Mouse (Mus musculus): Measurements from ENCODE around the gene Ttc7b. TPM values are rescaled to one million over a fixed set of nuclear protein-coding genes. Genes with fewer than 3 reads are reported as not detected.

Ttc7b gene
- total and polyA plus RNA-seq, 3 experiments = 71.6 to 84.4 (median 82.0) TPM

DNA sequence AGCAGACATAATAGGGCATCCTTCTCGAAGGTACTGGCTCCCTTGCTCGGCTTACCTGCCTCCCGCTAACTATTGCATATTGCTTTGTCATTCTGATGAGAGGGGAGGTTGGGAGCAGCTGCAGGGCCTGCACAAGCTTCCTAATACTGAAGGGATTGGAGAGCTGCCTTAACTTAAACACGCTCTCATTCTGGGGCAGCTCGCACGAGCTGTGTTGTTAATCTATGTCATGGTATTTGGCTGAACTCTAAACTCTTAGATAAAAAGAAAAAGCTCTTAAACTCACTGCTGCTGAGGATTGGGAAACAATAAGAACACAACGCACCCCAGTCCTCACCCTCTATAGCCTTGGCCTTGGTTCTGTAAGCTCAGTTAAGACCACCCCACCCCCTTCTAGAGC, 113.3 kb downstream of the Ttc7b start:
- DNase-seq = no peak
- TF ChIP-seq CTCF (IDR thresholded peaks at IDR 0.05) = no peak
- TF ChIP-seq POLR2A (IDR thresholded peaks at IDR 0.05; ENCODE audit: insufficient read depth, low read depth, low read length) = no peak
- TF ChIP-seq EP300 (IDR thresholded peaks at IDR 0.05; ENCODE audit: insufficient read depth, low read depth, low read length) = no peak
- H3K27ac ChIP-seq = no peak overlapping the region

DNA sequence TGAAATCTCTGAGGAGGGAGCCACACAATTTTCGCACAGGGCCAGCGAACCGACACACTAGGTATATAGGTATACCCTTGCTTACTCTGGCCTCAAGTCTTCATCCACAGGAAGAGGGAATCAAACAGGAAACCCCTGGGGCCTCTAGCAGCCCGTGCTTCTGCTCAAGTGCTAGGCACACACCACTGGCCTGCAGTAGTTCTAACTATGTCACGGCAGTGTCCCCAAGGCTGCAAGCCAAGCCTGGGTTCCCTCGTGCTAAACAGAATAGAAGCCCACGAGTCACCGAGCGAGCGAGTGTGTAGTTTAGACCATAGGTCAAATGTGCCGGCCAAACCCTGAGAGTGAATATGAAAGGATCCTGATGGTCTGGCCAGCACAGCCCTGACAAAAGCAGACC, 114.5 kb downstream of the Ttc7b start:
- H3K4me3 ChIP-seq = no peak overlapping the region
- 68% methylated on average over 11 of the region's 11 CpGs for WGBS
- DNase-seq = no peak

More for the DNA sequence above, 113.3 kb downstream of the Ttc7b start:
- H3K27me3 ChIP-seq (ENCODE audit: control insufficient read depth, insufficient read depth, low read length) = no peaks in the 10 kb centered on the region
- H3K36me3 ChIP-seq (ENCODE audit: control insufficient read depth, insufficient read depth, low read length) = no peaks in the 10 kb centered on the region; the same call in none of the 2 replicates
- intact Hi-C loops (cut with DNase I) = no loop called here
- H3K79me2 ChIP-seq (replicated peaks; ENCODE audit: control insufficient read depth, insufficient read depth, low read length) = no peaks in the 10 kb centered on the region
- WGBS = 85% methylated on average over 7 of the region's 7 CpGs
- H3K4me1 ChIP-seq (ENCODE audit: control insufficient read depth, insufficient read depth, low read length) = no peaks in the 10 kb centered on the region; the same call in 1 of the 2 replicates
- no peak overlapping the region for H3K9ac ChIP-seq (ENCODE audit: low read depth, low read length)
- H3K4me3 ChIP-seq = no peak overlapping the region

DNA sequence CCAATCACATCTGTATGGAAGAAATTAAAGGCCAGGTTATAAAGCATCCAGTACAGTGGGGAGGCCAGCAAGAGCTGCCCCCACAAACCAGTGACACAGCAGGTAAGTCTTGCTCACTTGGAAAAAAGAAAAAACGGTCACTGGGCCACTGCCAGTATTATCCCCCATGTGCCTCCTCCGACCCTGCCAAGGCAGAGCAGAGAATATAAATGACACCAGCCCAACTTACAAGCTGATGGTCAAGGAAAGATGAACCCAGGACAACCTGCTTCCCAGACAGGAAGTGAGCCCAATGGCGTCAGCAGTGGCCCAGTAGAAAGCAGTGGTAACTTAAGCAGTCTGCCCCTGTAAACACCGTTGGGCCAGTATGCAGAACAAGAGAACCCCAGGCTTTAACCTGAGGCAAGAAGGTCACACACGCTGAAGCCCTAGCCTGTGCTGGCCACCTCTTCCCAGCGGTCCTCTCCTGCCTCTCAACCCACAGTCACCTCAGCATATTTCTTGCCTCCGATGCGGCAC, 115.1 kb downstream of the Ttc7b start:
- TF ChIP-seq POLR2A (IDR thresholded peaks at IDR 0.05; ENCODE audit: insufficient read depth, low read depth, low read length) = no peak
- no peak for TF ChIP-seq EP300 (IDR thresholded peaks at IDR 0.05; ENCODE audit: insufficient read depth, low read depth, low read length)
- TF ChIP-seq CTCF (IDR thresholded peaks at IDR 0.05) = no peak
- intact Hi-C loops (cut with DNase I) = no loop called here

More for the DNA sequence above, 114.5 kb downstream of the Ttc7b start:
- TF ChIP-seq POLR2A (IDR thresholded peaks at IDR 0.05; ENCODE audit: insufficient read depth, low read depth, low read length) = no peak
- Histone ChIP-seq H3K79me2 (replicated peaks; ENCODE audit: control insufficient read depth, insufficient read depth, low read length) (no peaks in the 10 kb centered on the region), H3K4me1 (ENCODE audit: control insufficient read depth, insufficient read depth, low read length) (no peaks in the 10 kb centered on the region; the same call in 1 of the 2 replicates), H3K27me3 (ENCODE audit: control insufficient read depth, insufficient read depth, low read length) (no peaks in the 10 kb centered on the region), H3K36me3 (ENCODE audit: control insufficient read depth, insufficient read depth, low read length) (no peaks in the 10 kb centered on the region; the same call in none of the 2 replicates), H3K9ac (ENCODE audit: low read depth, low read length) (no peak overlapping the region), H3K27ac (no peak overlapping the region)
- intact Hi-C loops (cut with DNase I) = no loop called here

DNA sequence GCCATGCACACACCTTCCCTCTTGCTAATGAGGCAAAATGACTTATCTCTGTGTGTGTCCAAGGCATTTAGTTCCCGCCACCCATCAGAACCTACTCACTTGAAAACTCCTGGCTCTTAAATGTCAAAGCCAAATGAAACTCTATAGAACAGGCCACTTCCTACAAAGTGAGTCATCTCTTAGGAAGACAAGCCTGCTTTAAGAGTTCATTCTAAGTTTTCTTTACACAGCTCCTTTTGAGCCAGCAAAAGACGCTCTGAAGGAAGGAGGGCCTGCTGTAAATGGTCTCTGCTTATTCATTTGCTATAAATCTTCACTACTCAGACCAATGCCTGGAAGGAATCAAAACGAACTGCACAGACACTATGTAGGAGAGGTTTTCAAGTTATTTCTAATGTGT, 116.2 kb downstream of the Ttc7b start:
- 89% methylated on average over 3 of the region's 3 CpGs for WGBS
- intact Hi-C loops (cut with DNase I) = no loop called here
- no peak overlapping the region for H3K9ac ChIP-seq (ENCODE audit: low read depth, low read length)
- no peaks in the 10 kb centered on the region for H3K27me3 ChIP-seq (ENCODE audit: control insufficient read depth, insufficient read depth, low read length)
- TF ChIP-seq EP300 (IDR thresholded peaks at IDR 0.05; ENCODE audit: insufficient read depth, low read depth, low read length) = no peak
- TF ChIP-seq POLR2A (IDR thresholded peaks at IDR 0.05; ENCODE audit: insufficient read depth, low read depth, low read length) = no peak
- TF ChIP-seq CTCF (IDR thresholded peaks at IDR 0.05) = no peak
- no peak for DNase-seq
- no peaks in the 10 kb centered on the region for H3K4me1 ChIP-seq (ENCODE audit: control insufficient read depth, insufficient read depth, low read length)
- H3K79me2 ChIP-seq (replicated peaks; ENCODE audit: control insufficient read depth, insufficient read depth, low read length) = no peaks in the 10 kb centered on the region
- no peak overlapping the region for H3K27ac ChIP-seq
- H3K4me3 ChIP-seq = no peak overlapping the region
- no peaks in the 10 kb centered on the region; the same call in 1 of the 2 replicates for H3K36me3 ChIP-seq (ENCODE audit: control insufficient read depth, insufficient read depth, low read length)

More for the DNA sequence above, 115.1 kb downstream of the Ttc7b start:
- H3K27ac ChIP-seq = no peak overlapping the region
- no peaks in the 10 kb centered on the region; the same call in none of the 2 replicates for H3K36me3 ChIP-seq (ENCODE audit: control insufficient read depth, insufficient read depth, low read length)
- H3K27me3 ChIP-seq (ENCODE audit: control insufficient read depth, insufficient read depth, low read length) = no peaks in the 10 kb centered on the region
- no peaks in the 10 kb centered on the region; the same call in 1 of the 2 replicates for H3K4me1 ChIP-seq (ENCODE audit: control insufficient read depth, insufficient read depth, low read length)
- DNase-seq = no peak
- WGBS = 91% methylated on average over 8 of the region's 8 CpGs
- H3K79me2 ChIP-seq (replicated peaks; ENCODE audit: control insufficient read depth, insufficient read depth, low read length) = no peaks in the 10 kb centered on the region
- no peak overlapping the region for H3K9ac ChIP-seq (ENCODE audit: low read depth, low read length)
- H3K4me3 ChIP-seq = no peak overlapping the region

DNA sequence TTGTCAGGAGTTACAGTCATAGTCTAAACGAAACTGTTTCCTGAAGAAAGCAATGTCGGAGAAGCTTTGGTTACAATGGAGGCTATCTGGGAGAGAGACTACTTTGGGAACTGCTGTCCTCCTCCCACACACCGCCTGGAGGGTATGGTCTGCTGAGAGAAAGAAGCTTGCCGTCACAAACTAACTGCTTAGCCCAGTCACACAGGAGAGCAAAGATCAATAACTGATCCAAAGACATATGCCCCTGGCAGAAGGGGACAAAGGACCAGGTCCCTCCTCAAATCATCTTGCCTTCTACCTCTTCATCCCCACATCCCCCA, 117.7 kb downstream of the Ttc7b start:
- TF ChIP-seq POLR2A (IDR thresholded peaks at IDR 0.05; ENCODE audit: insufficient read depth, low read depth, low read length) (no peak), CTCF (IDR thresholded peaks at IDR 0.05) (no peak), EP300 (IDR thresholded peaks at IDR 0.05; ENCODE audit: insufficient read depth, low read depth, low read length) (no peak)
- no peak overlapping the region for H3K9ac ChIP-seq (ENCODE audit: low read depth, low read length)
- no peak for DNase-seq
- intact Hi-C loops (cut with DNase I) = no loop called here
- 76% methylated on average over 4 of the region's 4 CpGs for WGBS
- no peaks in the 10 kb centered on the region for H3K4me1 ChIP-seq (ENCODE audit: control insufficient read depth, insufficient read depth, low read length)
- no peaks in the 10 kb centered on the region for H3K79me2 ChIP-seq (replicated peaks; ENCODE audit: control insufficient read depth, insufficient read depth, low read length)
- no peaks in the 10 kb centered on the region for H3K27me3 ChIP-seq (ENCODE audit: control insufficient read depth, insufficient read depth, low read length)
- H3K36me3 ChIP-seq (ENCODE audit: control insufficient read depth, insufficient read depth, low read length) = no peaks in the 10 kb centered on the region
- no peak overlapping the region for H3K4me3 ChIP-seq
- H3K27ac ChIP-seq = no peak overlapping the region

DNA sequence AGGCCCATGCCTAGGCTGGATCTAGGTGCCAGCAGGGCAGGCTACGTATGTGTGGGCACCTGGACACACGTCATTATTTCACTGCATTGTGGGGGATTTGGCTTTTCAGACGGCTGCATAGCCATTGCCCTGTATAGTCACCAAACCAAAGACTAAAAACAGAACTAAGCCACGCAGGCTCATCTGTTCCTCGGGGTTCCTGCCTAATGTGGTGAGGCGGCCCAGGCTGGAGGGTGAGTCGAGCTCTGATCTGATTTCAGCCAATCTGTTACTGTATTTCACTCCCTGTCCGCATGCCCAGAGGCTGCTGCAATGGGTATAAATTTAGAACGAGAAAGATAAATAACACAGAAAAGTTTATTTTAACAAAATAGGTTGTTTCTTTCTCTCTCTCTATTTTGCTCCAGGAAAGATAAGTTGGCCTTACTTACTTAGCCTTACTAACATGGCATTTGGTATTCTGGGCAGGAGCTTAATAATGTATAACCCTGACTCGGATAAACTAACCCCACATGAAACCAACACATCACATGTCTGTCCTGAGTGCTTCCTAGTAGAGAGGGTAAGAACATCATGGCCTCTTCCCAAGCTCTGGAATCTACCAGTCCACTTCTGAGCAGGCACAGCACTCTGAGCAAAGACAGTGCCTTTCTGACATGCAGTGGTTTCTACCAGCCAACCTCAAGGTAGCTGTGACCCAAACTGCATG, 118.2 kb downstream of the Ttc7b start:
- H3K4me3 ChIP-seq = no peak overlapping the region
- H3K4me1 ChIP-seq (ENCODE audit: control insufficient read depth, insufficient read depth, low read length) = no peaks in the 10 kb centered on the region
- H3K27ac ChIP-seq = no peak overlapping the region
- WGBS = 83% methylated on average over 10 of the region's 10 CpGs
- no peaks in the 10 kb centered on the region for H3K36me3 ChIP-seq (ENCODE audit: control insufficient read depth, insufficient read depth, low read length)
- no peaks in the 10 kb centered on the region for H3K27me3 ChIP-seq (ENCODE audit: control insufficient read depth, insufficient read depth, low read length)
- no peak for DNase-seq
- 0 out of 2 replicates have a peak, but pooled peaks cover 1% of the 10 kb centered on the region for H3K79me2 ChIP-seq (replicated peaks; ENCODE audit: control insufficient read depth, insufficient read depth, low read length)
- intact Hi-C loops (cut with DNase I) = no loop called here
- H3K9ac ChIP-seq (ENCODE audit: low read depth, low read length) = no peak overlapping the region
- TF ChIP-seq POLR2A (IDR thresholded peaks at IDR 0.05; ENCODE audit: insufficient read depth, low read depth, low read length) (no peak), EP300 (IDR thresholded peaks at IDR 0.05; ENCODE audit: insufficient read depth, low read depth, low read length) (no peak), CTCF (IDR thresholded peaks at IDR 0.05) (no peak)

All from heart, adult 2 months (tissue).